Mouse (Mus musculus): ENCODE data around the gene Trpv2.

DNA sequence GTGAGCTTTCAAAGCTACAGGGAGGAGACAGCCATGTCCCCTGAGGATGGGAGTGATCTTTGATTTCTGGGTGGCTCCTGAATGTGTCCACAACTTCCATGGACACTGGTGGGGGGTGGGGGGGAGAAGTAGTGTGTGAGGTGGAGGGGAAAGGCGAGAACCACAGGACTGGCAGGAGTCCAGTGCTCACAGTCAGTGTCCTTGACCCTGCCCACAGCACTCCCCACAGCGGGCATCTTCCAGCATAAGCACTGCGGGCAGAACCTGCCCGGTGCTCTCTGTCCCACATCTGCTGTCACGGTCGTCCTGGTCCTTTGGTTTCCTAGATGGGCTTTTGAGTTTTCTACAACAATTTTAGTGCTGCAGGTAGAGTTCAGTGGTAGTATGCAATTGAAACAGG, 63.5 kb downstream of the Trpv2 start:
- TF ChIP-seq CTCF (IDR thresholded peaks at IDR 0.05; ENCODE audit: low read depth, low read length) = no peak
- no peak for TF ChIP-seq POLR2A (IDR thresholded peaks at IDR 0.05; ENCODE audit: borderline replicate concordance, low read depth, low read length)

Measured in bone marrow macrophage, adult 2 months (primary cell).